Mouse (Mus musculus) forebrain, embryonic 11.5 days (tissue): ENCODE measurements at regions not wholly inside any gene's neighbourhood (a gene's known extent, or its start where the extent isn't known, plus 50 kb on each side); places are given as distances from the start of the nearest gene placed in this dataset.

ENCODE experiments used
- ATAC-seq: fragments of 200-750 bp; cut with Nextera tagmentation; replicated peaks from 2 replicates; pipeline ENCODE4 v1.8.0; 2017; ENCODE audit warnings: moderate TSS enrichment; ENCODE audit not compliant: low FRiP score
- DNase-seq: peaks from one replicate; pipeline ENCODE4 v3.0.0-alpha.2; 2017; ENCODE audit warnings: low spot score
- H3K27ac ChIP-seq: fragments of 300-500 bp; sonication (generic); 2 replicates; pipeline ENCODE4 v1.5.1; 2014; ENCODE audit warnings: low read depth, low read length
- H3K27me3 ChIP-seq: fragments of 300-500 bp; sonication (generic); 2 replicates; pipeline ENCODE4 v1.6.1; 2014; ENCODE audit warnings: mild to moderate bottlenecking, low read length, mixed read lengths; ENCODE audit not compliant: control insufficient read depth, insufficient read depth
- H3K36me3 ChIP-seq: fragments of 300-500 bp; sonication (generic); 2 replicates; pipeline ENCODE4 v1.6.1; 2014; ENCODE audit warnings: mild to moderate bottlenecking, low read length, moderate library complexity, mixed read lengths; ENCODE audit not compliant: control insufficient read depth, insufficient read depth
- H3K4me1 ChIP-seq: fragments of 300-500 bp; sonication (generic); replicated peaks from 2 replicates; pipeline ENCODE4 v1.6.1; 2014; ENCODE audit warnings: low read length, mixed read lengths; ENCODE audit not compliant: control insufficient read depth, insufficient read depth
- H3K4me2 ChIP-seq: fragments of 300-500 bp; sonication (generic); 2 replicates; pipeline ENCODE4 v1.6.1; 2014; ENCODE audit warnings: low read depth, mild to moderate bottlenecking, low read length, moderate library complexity, mixed read lengths; ENCODE audit not compliant: severe bottlenecking
- H3K4me3 ChIP-seq: fragments of 300-500 bp; sonication (generic); 2 replicates; pipeline ENCODE4 v1.5.1; 2014; ENCODE audit warnings: low read depth, low read length
- H3K9ac ChIP-seq: fragments of 300-500 bp; sonication (generic); 2 replicates; pipeline ENCODE4 v1.6.1; 2014; ENCODE audit warnings: low read length
- H3K9me3 ChIP-seq: fragments of 300-500 bp; sonication (generic); 2 replicates; pipeline ENCODE4 v1.6.1; 2016; ENCODE audit warnings: low read length, mixed read lengths; ENCODE audit not compliant: control insufficient read depth
- WGBS: fragments of 180-500 bp; shearing (Covaris S2); extraction: QIAGEN DNeasy Blood & Tissue Kit; methylation state at CpG from one replicate; pipeline ENCODE4 v1.1.7; 2014; 5-methylcytosine and 5-hydroxymethylcytosine counted together

- Histone ChIP-seq H3K4me2 (no peak overlapping the region), H3K9me3 (no peaks in the 10 kb centered on the region), H3K4me1 (no peaks in the 10 kb centered on the region), H3K27ac (no peak overlapping the region), H3K4me3 (no peak overlapping the region), H3K9ac (no peak overlapping the region), H3K27me3 (no peaks in the 10 kb centered on the region), H3K36me3 (no peaks in the 10 kb centered on the region)
- no peak for ATAC-seq
- WGBS: 59% methylated on average over 4 of the region's 4 CpGs
- no peak for DNase-seq
Observed at GRCm38 (mm10) chr13:6028878-6029277, 167.6 kb downstream of the Klf6 start.

- H3K27ac ChIP-seq: no peak overlapping the region
- no peaks in the 10 kb centered on the region for H3K9me3 ChIP-seq
- no peaks in the 10 kb centered on the region for H3K36me3 ChIP-seq
- 82% methylated on average over 6 of the region's 6 CpGs for WGBS
- ATAC-seq: no peak
- H3K4me2 ChIP-seq: no peak overlapping the region
- peak; percentile 50 for DNase-seq
- H3K4me1 ChIP-seq: no peaks in the 10 kb centered on the region
- no peaks in the 10 kb centered on the region for H3K27me3 ChIP-seq
- no peak overlapping the region for H3K9ac ChIP-seq
- no peak overlapping the region for H3K4me3 ChIP-seq
Observed at GRCm38 (mm10) chr13:6029461-6029860, 168.2 kb downstream of the Klf6 start.

DNA sequence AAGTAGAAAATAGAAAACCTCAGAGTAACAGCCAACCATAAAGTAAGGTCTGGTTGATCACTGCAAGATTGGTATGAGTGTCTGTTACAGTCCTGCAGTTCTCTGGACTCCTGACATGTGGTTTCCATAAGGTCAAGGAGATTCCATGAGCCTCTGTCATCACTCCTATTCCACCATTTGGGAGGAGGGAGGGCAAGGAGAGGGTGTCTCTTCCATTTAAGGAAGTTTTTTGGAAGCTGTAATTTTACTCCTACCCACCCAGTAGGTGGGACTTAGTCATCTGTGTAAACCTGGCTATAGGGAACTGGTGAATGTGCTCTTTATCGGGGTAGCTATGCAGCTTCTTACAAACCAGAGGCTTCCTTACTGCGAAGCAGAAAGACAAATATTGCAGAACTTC lies 168.8 kb downstream of the Klf6 start:
- H3K9me3 ChIP-seq: no peaks in the 10 kb centered on the region
- no peaks in the 10 kb centered on the region for H3K36me3 ChIP-seq
- WGBS: 80% methylated on average over 2 of the region's 2 CpGs
- H3K27ac ChIP-seq: no peak overlapping the region
- no peaks in the 10 kb centered on the region for H3K4me1 ChIP-seq
- H3K27me3 ChIP-seq: no peaks in the 10 kb centered on the region
- DNase-seq (no peak), ATAC-seq (no peak)
- no peak overlapping the region for H3K9ac ChIP-seq
- H3K4me2 ChIP-seq: no peak overlapping the region
- H3K4me3 ChIP-seq: no peak overlapping the region

GRCm38 (mm10) chr13:6040132-6040531 lies 178.8 kb downstream of the Klf6 start:
- Histone ChIP-seq H3K36me3 (no peaks in the 10 kb centered on the region), H3K9ac (no peak overlapping the region), H3K4me1 (no peaks in the 10 kb centered on the region; the same call in 1 of the 2 replicates), H3K27me3 (no peaks in the 10 kb centered on the region), H3K9me3 (no peaks in the 10 kb centered on the region), H3K27ac (no peak overlapping the region), H3K4me3 (no peak overlapping the region), H3K4me2 (no peak overlapping the region)
- DNase-seq (no peak), ATAC-seq (peak; percentile 67)
- 30% methylated on average over 7 of the region's 7 CpGs for WGBS

DNA sequence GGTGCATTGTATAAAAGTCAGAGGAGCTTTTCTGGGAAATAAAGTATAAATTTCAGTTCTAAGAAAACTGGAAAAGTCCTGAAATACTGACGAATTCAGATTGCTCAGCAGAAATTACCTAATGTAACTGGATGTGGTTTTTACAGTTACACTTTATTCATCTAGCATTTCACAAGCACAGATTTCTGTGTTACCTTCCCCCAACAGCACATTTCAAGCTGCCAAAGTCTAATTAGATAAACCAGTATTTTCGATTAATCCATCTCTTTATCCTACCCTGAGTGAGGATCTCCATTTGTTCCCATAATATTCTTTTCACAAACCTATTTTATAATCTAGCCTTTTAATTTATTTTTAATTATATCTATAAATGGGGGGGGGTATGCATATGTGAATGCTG lies 179.4 kb downstream of the Klf6 start:
- Histone ChIP-seq H3K36me3 (no peaks in the 10 kb centered on the region), H3K27ac (no peak overlapping the region), H3K4me2 (no peak overlapping the region), H3K27me3 (no peaks in the 10 kb centered on the region), H3K4me3 (no peak overlapping the region), H3K9ac (no peak overlapping the region), H3K9me3 (no peaks in the 10 kb centered on the region), H3K4me1 (no peaks in the 10 kb centered on the region; the same call in 1 of the 2 replicates)
- ATAC-seq: no peak
- whole genome bisulfite sequencing: 73% methylated on average over 2 of the region's 2 CpGs
- DNase-seq: no peak

DNA sequence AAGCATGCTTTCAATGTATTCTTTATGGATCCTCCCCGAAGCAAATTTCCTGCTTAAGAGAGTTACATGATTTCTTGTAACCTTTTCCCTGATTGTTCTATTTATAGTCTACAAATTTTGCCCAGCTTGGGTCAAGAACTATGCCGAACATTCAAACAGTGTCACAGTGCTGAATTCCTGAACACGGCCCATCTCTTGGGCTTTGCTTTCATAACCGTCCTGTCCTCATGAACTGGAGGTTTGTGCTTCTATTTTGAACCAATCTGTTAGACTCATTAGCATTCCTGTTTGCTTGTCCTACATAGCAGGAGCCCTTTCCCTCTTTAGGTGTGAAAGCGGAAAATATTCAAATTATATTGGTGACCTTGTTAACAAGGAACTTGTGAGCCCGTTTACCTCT lies 181.2 kb downstream of the Klf6 start:
- WGBS: 87% methylated on average over 6 of the region's 6 CpGs
- Histone ChIP-seq H3K9ac (no peak overlapping the region), H3K36me3 (no peaks in the 10 kb centered on the region), H3K4me1 (no peaks in the 10 kb centered on the region; the same call in 1 of the 2 replicates), H3K9me3 (no peaks in the 10 kb centered on the region), H3K27ac (no peak overlapping the region), H3K27me3 (no peaks in the 10 kb centered on the region), H3K4me2 (no peak overlapping the region), H3K4me3 (no peak overlapping the region)
- no peak for ATAC-seq
- no peak for DNase-seq

- Histone ChIP-seq H3K27ac (no peak overlapping the region), H3K9ac (no peak overlapping the region), H3K4me3 (no peak overlapping the region), H3K4me2 (no peak overlapping the region), H3K4me1 (peaks cover 4% of the 10 kb centered on the region; the same call in 1 of the 2 replicates), H3K9me3 (no peaks in the 10 kb centered on the region), H3K36me3 (no peaks in the 10 kb centered on the region), H3K27me3 (no peaks in the 10 kb centered on the region)
- peak; percentile 25 for ATAC-seq
- DNase-seq: no peak
- WGBS: 23% methylated on average over 6 of the region's 6 CpGs
Observed at GRCm38 (mm10) chr13:6059515-6060228, 198.4 kb downstream of the Klf6 start.

DNA sequence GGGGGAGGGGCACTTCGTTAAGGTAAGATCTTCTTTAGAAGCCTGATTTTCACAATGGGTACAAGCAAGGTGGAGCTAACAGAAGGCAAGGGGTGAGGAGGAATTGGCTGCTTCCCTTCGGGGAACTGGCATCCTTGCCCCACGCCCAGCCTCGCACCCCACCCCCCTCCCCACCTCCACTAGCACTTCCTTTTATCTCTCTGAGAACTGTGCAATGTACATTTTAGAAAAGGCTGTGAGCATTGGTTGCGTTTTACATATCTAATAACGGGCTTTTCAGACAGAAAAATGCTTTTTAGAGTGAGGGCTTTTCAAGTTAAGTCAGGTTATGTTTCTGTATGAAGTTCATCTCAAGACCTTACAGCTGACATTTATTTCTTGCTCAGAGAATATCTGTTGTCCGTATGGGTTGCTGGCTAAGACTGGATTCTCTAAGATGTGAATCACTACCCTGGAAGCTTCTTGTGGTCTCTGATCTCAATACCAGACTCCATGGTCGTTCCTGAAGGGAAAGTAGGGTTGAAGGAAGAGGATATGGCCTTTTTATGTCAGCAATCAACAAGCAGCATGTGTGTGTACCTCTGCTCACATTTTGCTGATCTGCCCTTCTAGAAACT lies 199.1 kb downstream of the Klf6 start:
- DNase-seq: no peak
- Histone ChIP-seq H3K4me1 (peaks cover 4% of the 10 kb centered on the region; the same call in 1 of the 2 replicates), H3K27me3 (no peaks in the 10 kb centered on the region), H3K9me3 (no peaks in the 10 kb centered on the region), H3K9ac (no peak overlapping the region), H3K36me3 (no peaks in the 10 kb centered on the region), H3K4me2 (no peak overlapping the region), H3K27ac (no peak overlapping the region), H3K4me3 (no peak overlapping the region)
- ATAC-seq: no peak; the same call in 1 of the 2 replicates
- WGBS: 37% methylated on average over 8 of the region's 8 CpGs

GRCm38 (mm10) chr13:6062305-6062704 lies 201.0 kb downstream of the Klf6 start:
- H3K27me3 ChIP-seq: no peaks in the 10 kb centered on the region
- WGBS: 91% methylated on average over 4 of the region's 4 CpGs
- ATAC-seq (no peak), DNase-seq (no peak)
- H3K4me2 ChIP-seq: no peak overlapping the region
- no peak overlapping the region for H3K4me3 ChIP-seq
- no peak overlapping the region for H3K9ac ChIP-seq
- H3K36me3 ChIP-seq: no peaks in the 10 kb centered on the region
- peaks cover 4% of the 10 kb centered on the region; the same call in 1 of the 2 replicates for H3K4me1 ChIP-seq
- no peaks in the 10 kb centered on the region for H3K9me3 ChIP-seq
- H3K27ac ChIP-seq: no peak overlapping the region
